Mouse (Mus musculus) kidney, postnatal 0 days (tissue): Measurements from ENCODE around the gene Lef1. TPM values are rescaled to one million over a fixed set of nuclear protein-coding genes. Genes with fewer than 3 reads are reported as not detected.

ENCODE experiments used
- ATAC-seq: fragments of 200-750 bp; cut with Nextera tagmentation; replicated peaks from 2 replicates; pipeline ENCODE4 v1.8.0; 2017; ENCODE audit warnings: low read depth, moderate number of reproducible peaks, moderate TSS enrichment, moderate library complexity; ENCODE audit not compliant: low FRiP score
- DNase-seq: peaks from one replicate; pipeline ENCODE4 v3.0.0-alpha.2; 2016; ENCODE audit warnings: low spot score
- H3K27ac ChIP-seq: fragments of 300-500 bp; sonication (generic); 2 replicates; pipeline ENCODE4 v1.5.1; 2014; ENCODE audit warnings: mild to moderate bottlenecking
- H3K27me3 ChIP-seq: fragments of 300-500 bp; sonication (generic); 2 replicates; pipeline ENCODE4 v1.6.1; 2014; ENCODE audit warnings: low read length, mixed read lengths; ENCODE audit not compliant: insufficient read depth
- H3K36me3 ChIP-seq: fragments of 300-500 bp; sonication (generic); 2 replicates; pipeline ENCODE4 v1.6.1; 2014; ENCODE audit warnings: low read length, mixed read lengths; ENCODE audit not compliant: insufficient read depth
- H3K4me1 ChIP-seq: fragments of 300-500 bp; sonication (generic); replicated peaks from 2 replicates; pipeline ENCODE4 v1.6.1; 2014; ENCODE audit warnings: antibody characterized with exemption, low read length, mixed read lengths; ENCODE audit not compliant: insufficient read depth
- H3K4me2 ChIP-seq: fragments of 300-500 bp; sonication (generic); 2 replicates; pipeline ENCODE4 v1.6.1; 2014; ENCODE audit warnings: mild to moderate bottlenecking, low read length, moderate library complexity, mixed read lengths
- H3K4me3 ChIP-seq: fragments of 300-500 bp; sonication (generic); replicated peaks from 2 replicates; pipeline ENCODE4 v1.5.1; 2014; ENCODE audit warnings: low read depth, low read length
- H3K9ac ChIP-seq: fragments of 300-500 bp; sonication (generic); 2 replicates; pipeline ENCODE4 v1.6.1; 2014; ENCODE audit warnings: low read depth, low read length
- H3K9me3 ChIP-seq: fragments of 300-500 bp; sonication (generic); replicated peaks from 2 replicates; pipeline ENCODE4 v1.6.1; 2016; ENCODE audit warnings: low read length, inconsistent platforms, mixed read lengths
- CTCF ChIP-seq: IDR thresholded peaks from 2 replicates; pipeline ENCODE4 v1.5.1; 2016; ENCODE audit warnings: antibody characterized with exemption, low read depth, mild to moderate bottlenecking, moderate library complexity
- WGBS: fragments of 180-500 bp; shearing (Covaris S2); extraction: QIAGEN DNeasy Blood & Tissue Kit; methylation state at CpG from one replicate; pipeline ENCODE4 v1.1.7; 2014; 5-methylcytosine and 5-hydroxymethylcytosine counted together
- polyA plus RNA-seq: library from polyadenylated mRNA; unstranded; fragments of >200 nt; fragmentation: Nextera tagmentation; extraction: Ambion mirVana; gene quantifications from 2 replicates; pipeline ENCODE4 v1.2.1, GENCODE M21; 2015

The Lef1 gene
- polyA plus RNA-seq, 1 experiment from 2014 or later: 16.2 TPM

DNA sequence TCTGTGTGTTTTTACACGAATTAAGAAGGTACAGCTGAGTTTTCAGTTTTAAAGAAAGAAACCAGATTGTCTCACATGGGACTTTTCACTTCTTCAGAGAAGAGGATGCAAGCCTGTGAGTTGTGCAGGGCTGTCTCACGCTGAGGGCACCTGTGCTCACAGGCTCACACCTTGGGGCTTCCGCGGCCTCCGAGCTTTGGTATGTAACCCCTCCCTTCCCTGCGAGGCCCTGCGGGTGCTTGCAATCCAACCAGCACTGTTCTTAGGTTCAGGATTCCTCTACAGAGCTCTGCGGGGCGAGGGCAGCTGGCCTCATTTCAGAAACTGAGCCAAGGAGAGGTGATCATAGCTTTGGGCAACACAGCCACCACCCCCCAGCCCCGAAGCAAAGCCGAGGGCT is 46.1 kb downstream of the Lef1 start:
- no peak overlapping the region for H3K27ac ChIP-seq
- 36% methylated on average over 11 of the region's 11 CpGs for WGBS
- ATAC-seq (no peak), DNase-seq (no peak)
- no peak overlapping the region for H3K9ac ChIP-seq
- no peaks in the 10 kb centered on the region for H3K36me3 ChIP-seq
- 0 out of 2 replicates have a peak, but pooled peaks cover 3% of the 10 kb centered on the region for H3K4me1 ChIP-seq
- TF ChIP-seq CTCF: no peak
- H3K9me3 ChIP-seq: no peaks in the 10 kb centered on the region
- H3K4me2 ChIP-seq: no peak overlapping the region
- no peak overlapping the region for H3K4me3 ChIP-seq
- no peaks in the 10 kb centered on the region for H3K27me3 ChIP-seq

DNA sequence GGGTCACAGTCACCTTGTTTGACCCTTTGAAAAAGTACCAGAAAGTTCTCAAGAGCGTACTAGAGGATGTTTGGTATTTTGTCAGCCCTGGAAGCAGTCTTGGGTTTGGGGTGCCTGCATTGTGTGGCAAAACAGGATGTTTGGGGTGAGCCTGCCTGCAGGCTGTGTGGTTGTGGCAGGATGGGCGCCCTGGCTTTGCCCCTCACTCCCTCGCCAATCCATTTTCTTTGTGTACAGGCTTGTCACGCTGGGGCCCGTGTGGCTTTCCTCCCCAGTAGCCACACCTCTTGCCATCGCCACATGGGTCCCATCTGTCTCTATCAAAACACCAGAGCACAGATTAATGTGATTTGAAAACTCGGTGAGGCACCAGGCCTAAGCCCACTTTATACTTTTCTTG is 47.2 kb downstream of the Lef1 start:
- Histone ChIP-seq H3K9me3 (no peaks in the 10 kb centered on the region), H3K4me2 (no peak overlapping the region), H3K4me3 (no peak overlapping the region), H3K9ac (no peak overlapping the region), H3K4me1 (0 out of 2 replicates have a peak, but pooled peaks cover 3% of the 10 kb centered on the region), H3K27ac (no peak overlapping the region), H3K36me3 (no peaks in the 10 kb centered on the region), H3K27me3 (no peaks in the 10 kb centered on the region)
- DNase-seq (no peak), ATAC-seq (no peak)
- no peak for TF ChIP-seq CTCF
- WGBS: 55% methylated on average over 7 of the region's 7 CpGs

DNA sequence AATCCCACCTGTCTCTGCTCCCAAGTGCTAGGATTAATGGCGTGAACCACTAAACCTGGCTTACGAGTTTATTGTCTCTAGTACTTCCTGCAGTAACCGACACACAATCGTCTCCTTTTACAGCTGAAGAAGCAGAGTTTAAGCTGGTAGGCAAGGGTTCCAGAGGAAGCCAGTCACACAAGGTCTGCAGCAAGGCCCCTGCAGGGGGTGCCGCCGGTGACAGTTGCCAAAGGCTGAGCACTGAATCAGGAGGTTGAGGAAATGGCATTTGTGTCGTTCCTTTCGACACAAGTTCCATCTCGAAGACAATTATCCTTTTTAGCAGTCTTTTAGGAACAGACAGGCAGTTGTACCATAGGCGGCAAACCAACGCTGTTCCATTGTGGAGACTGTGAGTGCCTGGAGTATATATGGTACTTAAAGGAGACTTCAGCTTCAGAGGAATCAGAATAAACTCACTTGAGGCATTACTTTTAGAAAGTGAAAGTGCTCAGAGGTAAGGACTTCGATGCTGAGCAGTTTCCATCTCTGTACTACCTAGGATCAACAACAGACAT is 49.0 kb downstream of the Lef1 start:
- no peak for ATAC-seq
- DNase-seq: no peak
- Histone ChIP-seq H3K36me3 (no peaks in the 10 kb centered on the region), H3K9me3 (no peaks in the 10 kb centered on the region), H3K4me1 (0 out of 2 replicates have a peak, but pooled peaks cover 3% of the 10 kb centered on the region), H3K9ac (no peak overlapping the region), H3K27me3 (no peaks in the 10 kb centered on the region), H3K4me2 (no peak overlapping the region), H3K4me3 (no peak overlapping the region), H3K27ac (no peak overlapping the region)
- WGBS: 58% methylated on average over 12 of the region's 12 CpGs
- TF ChIP-seq CTCF: no peak

DNA sequence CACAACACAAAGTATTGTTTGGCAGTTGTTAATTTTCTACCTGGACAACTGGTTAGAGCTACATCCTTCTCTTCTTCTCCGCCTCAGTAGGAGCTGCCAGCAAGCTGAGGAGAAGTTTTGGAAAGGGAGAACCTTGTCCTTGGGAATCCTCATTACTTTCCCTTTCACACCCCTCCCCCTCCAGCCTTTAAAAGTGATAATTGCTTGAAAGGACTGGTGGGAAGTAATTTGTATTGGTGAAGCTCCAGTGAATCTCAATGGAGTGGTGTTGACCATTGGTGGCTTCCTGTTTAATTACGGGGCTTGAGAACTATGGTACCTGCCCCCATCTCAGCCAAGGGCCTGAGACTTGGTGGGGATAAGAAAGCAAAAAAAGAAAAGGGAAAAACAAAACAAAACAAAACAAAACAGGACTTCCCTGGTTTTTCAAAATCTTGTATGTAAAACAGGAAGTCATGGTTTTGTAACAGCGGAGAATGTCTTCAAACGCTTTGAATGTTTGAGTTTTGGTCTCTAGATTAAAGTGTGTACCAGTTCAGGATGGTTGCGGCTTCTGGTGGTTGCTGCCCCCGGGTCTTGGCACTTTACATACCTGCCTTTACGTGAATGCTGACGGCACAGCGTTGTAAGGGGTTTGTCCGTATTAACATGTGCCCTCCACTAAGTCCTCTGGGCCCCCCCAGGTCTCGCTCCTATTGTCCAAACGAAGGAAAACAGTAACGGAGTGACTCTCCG is 49.8 kb downstream of the Lef1 start:
- no peak overlapping the region for H3K4me2 ChIP-seq
- no peak overlapping the region for H3K4me3 ChIP-seq
- no peak overlapping the region for H3K9ac ChIP-seq
- H3K9me3 ChIP-seq: no peaks in the 10 kb centered on the region
- TF ChIP-seq CTCF: no peak
- ATAC-seq: no peak
- no peaks in the 10 kb centered on the region for H3K27me3 ChIP-seq
- H3K4me1 ChIP-seq: 0 out of 2 replicates have a peak, but pooled peaks cover 3% of the 10 kb centered on the region
- no peaks in the 10 kb centered on the region for H3K36me3 ChIP-seq
- no peak overlapping the region for H3K27ac ChIP-seq
- WGBS: 72% methylated on average over 14 of the region's 14 CpGs
- DNase-seq: no peak

DNA sequence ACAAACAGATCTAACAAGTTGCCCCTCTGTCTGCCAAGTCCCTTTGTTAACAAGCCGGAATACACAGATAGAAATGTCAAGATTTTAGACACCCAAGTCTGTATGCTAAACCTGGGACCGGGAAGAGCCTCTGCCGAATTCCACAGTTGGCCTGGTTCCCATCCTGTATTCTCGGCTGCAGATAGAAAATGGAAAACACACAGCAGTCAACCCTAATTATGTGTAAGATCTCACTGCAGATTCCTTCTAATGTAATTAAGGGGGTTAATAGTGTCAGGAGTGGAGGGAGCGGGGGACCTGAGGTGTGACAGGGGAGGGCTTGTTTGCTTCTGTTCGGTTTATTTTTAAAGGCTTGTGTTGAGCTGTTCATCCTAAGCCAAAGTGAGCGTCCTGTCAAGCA is 50.6 kb downstream of the Lef1 start:
- DNase-seq: no peak
- Histone ChIP-seq H3K27ac (no peak overlapping the region), H3K27me3 (no peaks in the 10 kb centered on the region), H3K36me3 (no peaks in the 10 kb centered on the region), H3K4me2 (no peak overlapping the region), H3K4me1 (0 out of 2 replicates have a peak, but pooled peaks cover 3% of the 10 kb centered on the region), H3K9me3 (no peaks in the 10 kb centered on the region), H3K9ac (no peak overlapping the region), H3K4me3 (no peak overlapping the region)
- TF ChIP-seq CTCF: no peak
- no peak for ATAC-seq
- 48% methylated on average over 7 of the region's 7 CpGs for WGBS

DNA sequence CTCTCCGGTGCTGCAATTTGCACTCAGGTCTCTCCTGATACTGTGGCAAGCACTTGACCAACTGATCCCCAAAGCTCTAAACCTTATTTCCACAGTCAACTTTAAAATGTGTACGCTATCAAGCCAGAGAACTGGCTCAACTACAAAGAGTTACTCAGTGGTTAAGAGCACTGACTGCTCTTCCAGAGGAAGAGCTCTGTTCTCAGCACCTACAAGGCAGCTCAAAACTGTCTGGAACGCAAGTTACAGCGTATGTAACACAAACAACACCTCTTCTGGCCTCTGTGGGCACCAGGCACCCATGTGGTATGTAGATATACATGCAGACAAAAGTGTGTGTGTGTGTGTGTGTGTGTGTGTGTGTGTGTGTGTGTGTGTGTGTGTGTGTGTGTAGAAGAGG is 57.5 kb downstream of the Lef1 start:
- TF ChIP-seq CTCF: no peak
- Histone ChIP-seq H3K9ac (no peak overlapping the region), H3K9me3 (no peaks in the 10 kb centered on the region), H3K27me3 (no peaks in the 10 kb centered on the region), H3K36me3 (no peaks in the 10 kb centered on the region), H3K4me1 (no peaks in the 10 kb centered on the region), H3K4me2 (no peak overlapping the region), H3K4me3 (no peak overlapping the region), H3K27ac (no peak overlapping the region)
- 88% methylated on average over 4 of the region's 4 CpGs for WGBS
- DNase-seq (no peak), ATAC-seq (no peak)
